Mouse (Mus musculus): ENCODE measurements around the gene Ddx51.

Ddx51 gene

GRCm38 (mm10) chr5:110653686-110654085, 435 bp downstream of the Ddx51 start:
- DNase-seq (ENCODE audit: low read depth in 2 of 2, low spot score in 2 of 2) = no peak

GRCm38 (mm10) chr5:110659682-110660081, 6.4 kb downstream of the Ddx51 start:
- DNase-seq (ENCODE audit: low read depth in 2 of 2, low spot score in 2 of 2) = no peak

- no peak for DNase-seq (ENCODE audit: low read depth in 2 of 2, low spot score in 2 of 2)
Measured at GRCm38 (mm10) chr5:110664041-110664440, 10.8 kb downstream of the Ddx51 start.

- DNase-seq (ENCODE audit: low read depth in 2 of 2, low spot score in 2 of 2) = no peak
Measured at GRCm38 (mm10) chr5:110664750-110665269, 11.6 kb downstream of the Ddx51 start.

GRCm38 (mm10) chr5:110665486-110666121, 12.4 kb downstream of the Ddx51 start:
- DNase-seq (ENCODE audit: low read depth in 2 of 2, low spot score in 2 of 2) = no peak

GRCm38 (mm10) chr5:110682041-110682440, 28.8 kb downstream of the Ddx51 start:
- DNase-seq (ENCODE audit: low read depth in 2 of 2, low spot score in 2 of 2) = no peak

GRCm38 (mm10) chr5:110698617-110699016, 45.4 kb downstream of the Ddx51 start:
- no peak for DNase-seq (ENCODE audit: low read depth in 2 of 2, low spot score in 2 of 2)

- no peak for DNase-seq (ENCODE audit: low read depth in 2 of 2, low spot score in 2 of 2)
Measured at GRCm38 (mm10) chr5:110704004-110704403, 50.8 kb downstream of the Ddx51 start.

GRCm38 (mm10) chr5:110709256-110709655, 56.0 kb downstream of the Ddx51 start:
- no peak for DNase-seq (ENCODE audit: low read depth in 2 of 2, low spot score in 2 of 2)
